Mouse (Mus musculus): ENCODE measurements at regions not wholly inside any gene's neighbourhood (a gene's known extent, or its start where the extent isn't known, plus 50 kb on each side); places are given as distances from the start of the nearest gene placed in this dataset.
"Not testable (repeated sequence)": the region's sequence is repeated elsewhere in the genome, so short reads cannot be mapped to it uniquely, and the experiment has no call there.

DNA sequence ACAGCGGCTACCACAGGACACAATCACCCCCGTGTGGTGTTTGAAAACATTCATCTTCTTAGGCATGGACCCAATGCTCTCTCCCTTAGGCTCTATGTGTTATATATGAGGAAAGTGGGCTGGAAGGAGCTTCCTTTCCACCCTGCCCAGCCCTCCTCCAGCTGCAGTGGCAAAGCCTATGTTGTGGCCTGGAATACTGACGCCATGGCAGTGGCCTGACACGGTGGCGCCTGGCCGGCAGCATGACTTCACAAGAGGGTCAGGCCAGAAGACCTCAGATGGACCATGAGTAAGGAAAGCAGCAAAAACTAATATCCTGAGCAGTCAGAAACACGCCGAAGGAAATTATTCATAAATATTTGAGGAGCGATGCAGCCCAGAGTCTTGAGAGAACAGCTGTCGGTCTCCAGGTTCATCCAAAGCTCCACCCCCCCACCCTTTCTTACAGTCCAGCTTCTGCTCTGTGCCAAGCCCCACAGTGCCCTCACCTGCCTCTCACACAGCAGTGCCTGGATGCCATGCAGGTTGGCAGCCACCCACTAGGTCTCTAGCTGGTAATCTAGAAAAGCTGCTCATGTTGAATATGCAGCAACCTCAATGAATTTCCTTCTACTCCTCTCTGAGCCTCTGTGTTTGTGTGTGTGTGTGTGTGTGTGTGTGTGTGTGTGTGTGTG, 577.3 kb upstream of the Clint1 start:
- no peak for DNase-seq (ENCODE audit: low spot score in 2 of 2)
- H3K27ac ChIP-seq, result no peak overlapping the region
- TF ChIP-seq CTCF (conservative IDR thresholded peaks at IDR 0.05), result no peak
- H3K4me3 ChIP-seq, result no peak overlapping the region

DNA sequence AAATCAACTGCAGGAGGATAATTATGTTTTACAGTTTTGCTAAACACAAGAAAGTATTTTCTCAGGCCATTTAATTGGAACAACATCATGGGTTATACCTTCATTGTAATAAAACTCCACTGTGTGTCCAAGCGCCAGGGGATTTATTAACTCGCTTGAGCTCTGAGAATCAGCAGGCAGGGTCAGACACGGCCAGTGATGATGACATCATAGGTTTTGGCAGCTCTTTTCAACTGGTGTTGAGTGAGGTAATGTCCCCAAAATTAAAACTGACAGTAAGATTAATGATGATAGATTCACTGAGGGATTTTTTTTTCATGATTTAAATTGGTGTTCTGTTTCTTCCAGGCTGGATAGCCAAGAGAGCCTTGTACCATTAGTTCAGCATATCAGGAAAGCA, 576.7 kb upstream of the Clint1 start:
- H3K27ac ChIP-seq, result no peak overlapping the region
- H3K4me3 ChIP-seq, result no peak overlapping the region
- DNase-seq (ENCODE audit: low spot score in 2 of 2), result no peak
- no peak for TF ChIP-seq CTCF (conservative IDR thresholded peaks at IDR 0.05)

GRCm38 (mm10) chr11:45296772-45297171, 555.1 kb upstream of the Clint1 start:
- DNase-seq (ENCODE audit: low spot score in 2 of 2), result no peak
- H3K4me3 ChIP-seq, result no peak overlapping the region
- no peak for TF ChIP-seq CTCF (conservative IDR thresholded peaks at IDR 0.05)
- no peak overlapping the region for H3K27ac ChIP-seq

- no peak for DNase-seq (ENCODE audit: low spot score in 2 of 2)
- TF ChIP-seq CTCF (conservative IDR thresholded peaks at IDR 0.05), result no peak
- H3K27ac ChIP-seq, result no peak overlapping the region
- H3K4me3 ChIP-seq, result no peak overlapping the region
Observed at GRCm38 (mm10) chr11:45311934-45312333, 539.9 kb upstream of the Clint1 start.

- H3K27ac ChIP-seq, result no peak overlapping the region
- no peak for DNase-seq (ENCODE audit: low spot score in 2 of 2)
- no peak for TF ChIP-seq CTCF (conservative IDR thresholded peaks at IDR 0.05)
Observed at GRCm38 (mm10) chr11:45323766-45324165, 528.1 kb upstream of the Clint1 start.

GRCm38 (mm10) chr11:45330319-45330718, 521.5 kb upstream of the Clint1 start:
- no peak overlapping the region for H3K27ac ChIP-seq
- H3K4me3 ChIP-seq, result no peak overlapping the region
- no peak for TF ChIP-seq CTCF (conservative IDR thresholded peaks at IDR 0.05)
- no peak for DNase-seq (ENCODE audit: low spot score in 2 of 2)

More at GRCm38 (mm10) chr11:45323766-45324165, 528.1 kb upstream of the Clint1 start:
- no peak overlapping the region for H3K4me3 ChIP-seq

DNA sequence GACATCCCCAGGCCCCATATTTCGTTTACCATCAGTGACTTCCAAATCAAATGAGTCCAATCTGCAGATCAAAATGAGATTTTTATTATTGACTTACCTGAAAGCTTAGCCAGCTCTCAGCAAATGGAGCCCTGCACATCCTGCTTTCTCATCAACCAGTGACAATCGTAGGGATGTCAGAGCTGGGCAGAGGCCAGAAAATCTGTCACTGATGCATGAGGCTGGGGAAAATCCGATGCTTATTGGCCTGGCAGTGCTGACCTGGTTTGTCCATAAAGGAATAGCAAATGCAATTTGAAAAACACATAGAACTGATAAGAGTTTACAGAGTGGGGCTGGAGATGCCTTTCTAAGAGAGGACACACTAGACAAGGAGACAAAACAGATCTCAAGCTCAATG, 518.1 kb upstream of the Clint1 start:
- no peak for DNase-seq (ENCODE audit: low spot score in 2 of 2)
- Histone ChIP-seq H3K27ac (no peak overlapping the region), H3K4me3 (no peak overlapping the region)
- TF ChIP-seq CTCF (conservative IDR thresholded peaks at IDR 0.05), result no peak

- no peak for TF ChIP-seq CTCF (conservative IDR thresholded peaks at IDR 0.05)
- Histone ChIP-seq H3K27ac (no peak overlapping the region), H3K4me3 (no peak overlapping the region)
- DNase-seq (ENCODE audit: low spot score in 2 of 2), result no peak
Observed at GRCm38 (mm10) chr11:45349331-45349730, 502.5 kb upstream of the Clint1 start.

DNA sequence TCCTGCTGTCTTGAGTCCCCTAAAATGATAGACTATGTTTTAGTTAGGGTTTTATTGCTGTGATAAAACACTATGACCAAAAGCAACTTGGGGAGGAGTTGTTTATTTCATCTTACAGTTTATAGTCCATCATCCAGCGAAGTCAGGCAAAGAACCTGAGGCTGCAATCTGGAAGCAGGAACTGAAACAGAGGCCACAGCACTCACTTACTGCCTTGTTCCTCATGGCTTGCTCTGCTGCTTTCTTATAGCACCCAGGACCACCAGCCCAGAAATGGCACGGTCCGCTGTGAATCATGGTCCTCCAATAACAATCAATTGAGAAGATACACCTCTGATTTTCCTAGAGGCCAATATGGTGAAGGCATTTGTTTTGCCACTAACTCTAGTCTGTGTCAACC, 486.5 kb upstream of the Clint1 start:
- H3K4me3 ChIP-seq, result no peak overlapping the region
- TF ChIP-seq CTCF (conservative IDR thresholded peaks at IDR 0.05), result no peak
- no peak for DNase-seq (ENCODE audit: low spot score in 2 of 2)
- no peak overlapping the region for H3K27ac ChIP-seq

DNA sequence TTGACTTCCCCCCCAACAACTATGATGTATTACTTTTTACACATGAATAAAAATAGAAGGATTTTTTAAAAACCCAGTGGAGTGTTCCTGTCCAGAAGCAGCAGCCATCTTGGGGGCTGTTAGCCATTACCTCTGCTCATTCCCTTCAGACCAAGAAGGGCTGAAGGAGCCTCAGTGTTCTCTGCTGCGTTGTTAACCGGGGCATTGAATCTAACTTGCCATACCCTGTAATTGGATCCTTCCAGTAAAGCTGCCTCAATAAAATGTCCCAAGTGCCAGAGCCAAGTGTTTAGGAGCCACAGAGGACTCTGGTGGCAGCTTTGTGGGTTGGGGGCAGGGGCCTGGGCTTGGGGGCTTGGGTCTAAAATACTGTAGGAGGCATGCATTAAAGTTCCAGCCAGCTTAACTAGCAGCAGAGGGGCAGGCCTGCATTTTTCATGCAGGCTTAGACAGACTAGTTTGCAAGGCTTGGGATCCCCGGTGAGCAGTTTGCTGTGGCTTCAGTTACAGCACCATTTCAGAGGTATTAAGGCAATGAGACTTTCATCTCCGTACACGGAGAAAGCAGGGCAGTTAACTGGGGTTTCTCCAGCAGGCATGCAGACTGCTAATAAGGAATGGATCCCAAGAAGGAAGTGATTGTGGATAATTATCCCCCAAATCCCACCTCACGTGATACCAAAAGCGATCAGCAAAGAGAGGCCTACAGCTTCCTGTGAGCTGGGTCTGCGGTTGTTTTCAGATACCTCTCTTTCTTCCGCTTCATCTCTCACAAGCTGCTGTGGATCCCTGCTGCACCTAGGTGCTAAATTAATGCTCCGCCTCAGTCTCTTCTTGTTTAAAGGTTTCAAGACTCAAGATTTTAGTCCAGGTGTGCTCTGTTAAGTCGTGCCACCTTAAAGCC, 462.4 kb upstream of the Clint1 start:
- DNase-seq (ENCODE audit: low spot score in 2 of 2), result no peak
- H3K4me3 ChIP-seq, result no peak overlapping the region
- no peak overlapping the region for H3K27ac ChIP-seq
- TF ChIP-seq CTCF (conservative IDR thresholded peaks at IDR 0.05), result no peak

- Histone ChIP-seq H3K27ac (no peak overlapping the region), H3K4me3 (no peak overlapping the region)
- no peak for DNase-seq (ENCODE audit: low spot score in 2 of 2)
- TF ChIP-seq CTCF (conservative IDR thresholded peaks at IDR 0.05), result no peak
Observed at GRCm38 (mm10) chr11:45396009-45396408, 455.8 kb upstream of the Clint1 start.

- H3K4me3 ChIP-seq, result no peak overlapping the region
- H3K27ac ChIP-seq, result no peak overlapping the region
- peak; percentile 3 to 13 for DNase-seq (ENCODE audit: low spot score in 2 of 2)
- no peak for TF ChIP-seq CTCF (conservative IDR thresholded peaks at IDR 0.05)
Observed at GRCm38 (mm10) chr11:45398188-45398587, 453.7 kb upstream of the Clint1 start.

- no peak for DNase-seq (ENCODE audit: low spot score in 2 of 2)
- no peak for TF ChIP-seq CTCF (conservative IDR thresholded peaks at IDR 0.05)
- no peak overlapping the region for H3K4me3 ChIP-seq
- no peak overlapping the region for H3K27ac ChIP-seq
Observed at GRCm38 (mm10) chr11:45404377-45405029, 447.3 kb upstream of the Clint1 start.

DNA sequence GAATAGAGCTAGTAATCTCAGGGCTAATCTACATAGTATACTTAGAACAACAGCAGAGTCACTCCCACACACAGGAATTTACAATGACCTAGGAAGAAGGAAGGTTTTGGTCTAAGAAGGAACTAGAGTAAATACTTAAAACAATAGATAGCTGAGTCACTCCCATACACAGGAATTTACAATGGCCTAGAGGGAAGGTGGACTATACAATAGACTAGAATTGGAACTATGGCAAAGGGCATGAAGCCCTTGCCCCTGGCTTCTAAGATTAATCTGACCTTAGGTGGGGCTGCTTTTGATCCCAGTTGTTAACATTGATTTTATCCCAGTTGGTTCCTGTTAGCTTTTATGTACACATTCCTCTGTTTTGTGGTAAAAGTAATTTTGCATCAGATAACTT, 427.8 kb upstream of the Clint1 start:
- not testable (repeated sequence) for H3K27ac ChIP-seq; H3K4me3 ChIP-seq; DNase-seq (ENCODE audit: low spot score in 2 of 2)

Measured in layer of hippocampus, adult 2 months (tissue).